Mouse (Mus musculus) Patski (cell line): ENCODE data around the gene Gm15294. TPM values are rescaled to one million over a fixed set of nuclear protein-coding genes. Genes with fewer than 3 reads are reported as not detected.

Source experiments
- ATAC-seq: fragments of 100-300 bp; one replicate; pipeline ENCODE4 v1.8.0; 2021
- CTCF ChIA-PET: fragments of 350-600 bp; sonication (Branson Sonifier 250); formaldehyde crosslinking; loops from one replicate; lab custom pipeline; 2022; ENCODE audit warnings: inconsistent platforms; lab: Charles Lee
- POLR2A ChIA-PET: fragments of 350-600 bp; sonication (Branson Sonifier 250); formaldehyde crosslinking; loops from one replicate; lab custom pipeline; 2022; ENCODE audit warnings: antibody characterized with exemption, inconsistent platforms; lab: Charles Lee
- DNase-seq: peaks from one replicate; pipeline ENCODE4 v3.0.0-alpha.2; 2011; ENCODE audit warnings: low read depth, low spot score
- H3K27me3 ChIP-seq: fragments of 371-371 bp; one replicate; pipeline ENCODE4 v1.5.1; 2021
- CTCF ChIP-seq: fragments of 100-300 bp; IDR thresholded peaks from one replicate; pipeline ENCODE4 v1.5.1; 2021
- in situ Hi-C: fragments of 300-500 bp; cut with MboI; formaldehyde crosslinking; loops from 3 replicates; pipeline ENCODE4 v1.11.1; 2018; ENCODE audit warnings: low pct_unique_long_range_greater_than_20kb, mixed read lengths
- polyA plus RNA-seq: library from polyadenylated mRNA; unstranded; gene quantifications from one replicate; pipeline ENCODE4 v1.2.3, GENCODE M21; 2021

Gm15294 gene
- polyA plus RNA-seq, result 0.81 TPM

DNA sequence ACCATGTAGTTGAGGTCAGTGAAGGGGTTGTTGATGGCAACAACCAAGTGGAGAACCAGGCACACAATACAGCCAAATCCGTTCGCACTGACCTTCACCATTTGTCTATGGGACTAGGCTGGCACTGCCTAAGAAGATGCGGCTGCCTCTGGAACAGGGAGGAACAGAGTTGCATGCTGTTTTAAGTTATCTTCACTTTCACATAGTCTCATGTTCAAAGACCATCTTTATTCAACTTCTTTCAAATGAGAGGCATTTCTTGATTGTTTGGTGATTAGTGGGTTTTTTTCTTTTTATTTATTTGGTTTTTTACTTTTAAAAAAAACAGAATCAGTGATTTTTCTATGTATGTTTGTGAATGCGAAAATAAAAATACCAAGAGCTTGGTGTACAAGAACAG is at the start of gene Gm15294:
Gene Gm15294, minus strand, starts transcription at position 101 of the 400 bp plus-strand sequence.
- ATAC-seq (no peak), DNase-seq (no peak)
- ChIA-PET POLR2A (no interaction called here), CTCF (interaction anchor here (1.2 to 1.4 kb wide), 2 partner anchors 10 to 21 kb away, joined by 3 read pairs; no protein-coding TSS in a partner anchor)
- peaks cover 27% of the 10 kb centered on the region for H3K27me3 ChIP-seq
- in situ Hi-C loops, result no loop called here
- TF ChIP-seq CTCF, result no peak

DNA sequence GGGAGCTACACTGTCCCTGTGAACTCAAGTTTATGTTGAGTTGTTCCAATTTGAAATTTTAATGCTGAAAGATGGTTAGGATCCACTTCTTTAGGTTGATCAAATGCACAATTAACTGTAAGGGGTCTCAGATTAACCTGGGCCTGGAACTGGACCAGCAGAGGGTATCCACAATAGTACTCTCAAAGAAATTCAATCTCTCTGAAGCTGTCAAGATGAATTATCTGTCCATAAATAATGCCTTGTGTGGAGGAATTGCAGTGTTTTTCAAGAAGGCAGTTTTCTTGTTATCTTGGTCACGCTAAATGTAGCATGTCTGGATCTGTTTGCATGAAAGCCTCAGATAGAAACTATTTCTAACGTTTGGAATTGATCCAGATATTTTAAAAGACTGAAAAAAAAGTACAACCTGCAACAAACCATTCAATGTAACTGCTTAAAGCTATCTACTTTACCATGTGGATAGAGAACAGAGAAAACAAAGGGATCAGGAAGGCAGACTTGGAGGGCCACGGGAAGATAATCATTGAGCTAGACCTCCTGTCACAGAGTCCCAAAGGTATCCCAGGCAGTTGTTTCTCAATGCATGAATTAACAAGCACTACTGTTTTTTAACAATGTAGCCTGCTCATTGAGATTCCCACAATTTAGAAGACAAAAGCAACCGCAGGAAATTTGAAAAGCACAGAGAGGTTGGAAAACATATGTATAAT is 9.5 kb upstream of the Gm15294 start:
- CTCF ChIA-PET, result no interaction called here
- peaks cover 58% of the 10 kb centered on the region for H3K27me3 ChIP-seq
- ATAC-seq (no peak), DNase-seq (no peak)
- TF ChIP-seq CTCF, result no peak
- in situ Hi-C loops, result no loop called here
- POLR2A ChIA-PET, result no interaction called here

DNA sequence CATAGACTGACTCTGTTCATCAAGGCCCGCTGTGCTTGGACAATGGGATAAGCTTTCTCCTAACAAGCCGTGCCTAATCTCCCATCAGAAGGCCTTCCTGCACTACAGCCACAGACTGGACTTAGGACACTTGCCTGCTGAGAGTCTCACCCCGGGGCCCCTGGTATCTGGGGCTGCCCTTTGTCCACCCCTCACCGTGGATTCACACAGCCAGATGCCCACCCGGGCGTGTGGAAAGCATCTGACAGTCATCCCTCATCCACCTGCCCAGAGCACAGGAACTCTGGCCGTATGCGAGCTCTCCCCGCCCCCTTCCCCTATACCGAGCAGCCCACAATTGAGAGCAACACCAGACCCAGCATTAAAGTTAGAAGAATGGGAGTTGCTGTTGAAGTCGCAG is 1.0 kb downstream of the Gm15294 start:
- ChIA-PET CTCF (no interaction called here), POLR2A (no interaction called here)
- in situ Hi-C loops, result no loop called here
- no peak for TF ChIP-seq CTCF
- ATAC-seq, result no peak
- peaks cover 29% of the 10 kb centered on the region for H3K27me3 ChIP-seq
- DNase-seq, result no peak

DNA sequence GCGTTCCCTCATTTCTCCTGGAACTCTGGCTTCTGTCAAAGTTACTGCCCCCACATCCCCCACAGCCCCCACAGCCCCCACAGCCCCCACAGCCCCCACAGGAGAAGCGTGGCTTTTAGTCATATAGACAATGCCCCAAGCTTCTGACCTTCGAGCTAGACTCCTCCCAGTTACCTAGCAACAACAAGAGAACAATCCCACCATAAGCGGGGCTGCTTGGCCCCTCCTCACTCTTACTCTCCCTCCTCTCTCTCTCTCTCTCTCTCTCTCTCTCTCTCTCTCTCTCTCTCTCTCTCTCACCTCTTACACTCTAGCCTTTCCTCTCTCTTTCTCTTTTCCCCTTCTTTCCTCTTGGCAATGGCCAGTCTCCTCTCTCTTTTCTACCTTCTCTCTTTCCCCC is 1.4 kb downstream of the Gm15294 start:
- ChIA-PET CTCF (no interaction called here), POLR2A (no interaction called here)
- H3K27me3 ChIP-seq, result peaks cover 33% of the 10 kb centered on the region
- TF ChIP-seq CTCF, result no peak
- ATAC-seq (no peak), DNase-seq (no peak)
- in situ Hi-C loops, result no loop called here

GRCm38 (mm10) chrX:141855684-141856396 is 19.2 kb downstream of the Gm15294 start:
- in situ Hi-C loops, result no loop called here
- DNase-seq (no peak), ATAC-seq (no peak)
- TF ChIP-seq CTCF, result no peak
- ChIA-PET POLR2A (no interaction called here), CTCF (no interaction called here)
- peaks cover 51% of the 10 kb centered on the region for H3K27me3 ChIP-seq

Other genes starting within 250 kb of the Gm15294 start
- gene Irs4, start 150.0 kb downstream of the Gm15294 start, polyA plus RNA-seq, result 0.05 TPM